Mouse (Mus musculus) heart, embryonic 13.5 days (tissue): ENCODE measurements around the gene Inka1. TPM values are rescaled to one million over a fixed set of nuclear protein-coding genes. Genes with fewer than 3 reads are reported as not detected.
"Not testable (repeated sequence)": the region's sequence is repeated elsewhere in the genome, so short reads cannot be mapped to it uniquely, and the experiment has no call there.

Experiments used
- ATAC-seq: fragments of 200-750 bp; cut with Nextera tagmentation; 2 replicates; pipeline ENCODE4 v1.8.0; 2017; ENCODE audit warnings: moderate TSS enrichment; ENCODE audit not compliant: insufficient number of reproducible peaks, low FRiP score, low TSS enrichment; ENCODE audit errors: extremely low read depth
- H3K27ac ChIP-seq: fragments of 300-500 bp; sonication (generic); replicated peaks from 2 replicates; pipeline ENCODE4 v1.5.1; 2015; ENCODE audit warnings: moderate library complexity, mild to moderate bottlenecking, inconsistent platforms
- H3K27me3 ChIP-seq: fragments of 300-500 bp; sonication (generic); replicated peaks from 2 replicates; pipeline ENCODE4 v1.6.1; 2015; ENCODE audit warnings: mild to moderate bottlenecking, inconsistent platforms
- H3K36me3 ChIP-seq: fragments of 300-500 bp; sonication (generic); 2 replicates; pipeline ENCODE4 v1.6.1; 2015; ENCODE audit warnings: mild to moderate bottlenecking, inconsistent platforms
- H3K4me1 ChIP-seq: fragments of 300-500 bp; sonication (generic); 2 replicates; pipeline ENCODE4 v1.6.1; 2015; ENCODE audit warnings: inconsistent platforms
- H3K4me2 ChIP-seq: fragments of 300-500 bp; sonication (generic); 2 replicates; pipeline ENCODE4 v1.6.1; 2015; ENCODE audit warnings: inconsistent platforms, mild to moderate bottlenecking, moderate library complexity
- H3K4me3 ChIP-seq: fragments of 300-500 bp; sonication (generic); 2 replicates; pipeline ENCODE4 v1.5.1; 2015; ENCODE audit warnings: moderate library complexity, mild to moderate bottlenecking, inconsistent platforms
- H3K9ac ChIP-seq: fragments of 300-500 bp; sonication (generic); 2 replicates; pipeline ENCODE4 v1.6.1; 2015; ENCODE audit warnings: inconsistent platforms, mild to moderate bottlenecking, moderate library complexity
- H3K9me3 ChIP-seq: fragments of 300-500 bp; sonication (generic); 2 replicates; pipeline ENCODE4 v1.6.1; 2016; ENCODE audit warnings: inconsistent platforms
- WGBS: fragments of 180-500 bp; shearing (Covaris S2); methylation state at CpG from one replicate; pipeline ENCODE4 v1.1.7; 2015; ENCODE audit warnings: mixed read lengths; 5-methylcytosine and 5-hydroxymethylcytosine counted together
- polyA plus RNA-seq: library from polyadenylated mRNA; unstranded; fragments of >200 nt; fragmentation: Nextera tagmentation; extraction: Ambion mirVana; gene quantifications from 2 replicates; pipeline ENCODE4 v1.2.1, GENCODE M21; 2015

Inka1 gene
- polyA plus RNA-seq, result 50.6 and 52.7 TPM in 2 replicates

- Histone ChIP-seq H3K9ac (peak within 1 kb of the TSS; percentile 92), H3K4me2 (peak within 1 kb of the TSS; percentile 91), H3K4me1 (peaks cover 60% of the 10 kb centered on the region), H3K9me3 (no peaks in the 10 kb centered on the region), H3K27ac (peak within 1 kb of the TSS; percentile 100), H3K27me3 (no peaks in the 10 kb centered on the region), H3K4me3 (peak within 1 kb of the TSS; percentile 79), H3K36me3 (peaks cover 13% of the 10 kb centered on the region)
- ATAC-seq, result peak; percentile 72
- under 1% methylated on average over 58 of the region's 58 CpGs for WGBS
These were observed at the start of gene Inka1 for GRCm38 (mm10) chr9:107985131-107986119. TSS of gene Inka1 (minus strand) at chr9:107985879.

DNA sequence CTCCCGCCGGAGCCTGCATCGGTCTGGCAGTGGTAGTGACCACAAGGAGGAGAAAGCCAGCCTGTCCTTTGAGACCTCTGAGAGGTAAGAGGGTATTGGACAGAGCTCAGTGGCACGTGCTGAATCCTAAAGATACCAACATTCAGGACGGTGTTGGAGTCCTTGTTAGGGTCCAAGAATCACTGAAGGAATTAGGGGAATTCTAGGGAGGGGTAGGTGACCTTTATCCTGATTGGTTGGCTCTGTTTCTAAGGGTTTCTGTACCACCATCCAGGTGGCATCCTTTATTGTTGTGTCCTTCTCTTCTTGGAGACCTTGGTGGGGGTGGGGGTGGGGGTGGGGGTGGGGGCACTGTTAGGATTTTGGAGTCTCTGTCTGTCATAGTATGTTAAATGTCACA lies 46.4 kb upstream of the Inka1 start:
- Histone ChIP-seq H3K4me1 (no peaks in the 10 kb centered on the region), H3K36me3 (peaks cover 63% of the 10 kb centered on the region), H3K9me3 (peaks cover 4% of the 10 kb centered on the region; the same call in 1 of the 2 replicates), H3K4me2 (no peak overlapping the region), H3K27me3 (no peaks in the 10 kb centered on the region), H3K4me3 (no peak overlapping the region), H3K27ac (no peak overlapping the region), H3K9ac (no peak overlapping the region)
- WGBS, result 86% methylated on average over 5 of the region's 5 CpGs
- no peak for ATAC-seq

DNA sequence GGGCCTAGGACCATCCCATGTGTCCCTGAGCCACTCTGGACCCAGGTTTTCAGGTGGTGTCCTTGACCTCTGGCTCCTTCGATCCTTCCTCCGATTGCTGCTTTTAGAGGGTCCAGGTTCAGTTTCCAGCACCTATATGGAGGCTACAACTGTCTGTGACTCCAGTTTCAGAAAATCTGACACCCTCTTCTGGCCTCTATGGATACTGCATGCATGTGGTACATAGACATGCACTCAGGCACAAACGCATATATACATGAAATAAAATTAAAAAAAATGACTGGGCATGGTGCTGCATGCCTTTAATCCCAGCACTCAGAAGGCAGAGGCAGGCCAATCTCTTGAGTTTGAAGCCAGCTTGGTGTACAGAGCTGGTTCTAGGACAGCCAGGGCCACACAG lies 42.2 kb upstream of the Inka1 start:
- WGBS, result 96% methylated on average over 3 of the region's 3 CpGs
- H3K36me3 ChIP-seq, result peaks cover 70% of the 10 kb centered on the region
- H3K9ac ChIP-seq, result no peak overlapping the region
- no peaks in the 10 kb centered on the region for H3K27me3 ChIP-seq
- H3K4me1 ChIP-seq, result no peaks in the 10 kb centered on the region
- ATAC-seq, result no peak
- no peak overlapping the region for H3K27ac ChIP-seq
- H3K4me2 ChIP-seq, result no peak overlapping the region
- no peak overlapping the region for H3K4me3 ChIP-seq
- H3K9me3 ChIP-seq, result peaks cover 5% of the 10 kb centered on the region; the same call in 1 of the 2 replicates

DNA sequence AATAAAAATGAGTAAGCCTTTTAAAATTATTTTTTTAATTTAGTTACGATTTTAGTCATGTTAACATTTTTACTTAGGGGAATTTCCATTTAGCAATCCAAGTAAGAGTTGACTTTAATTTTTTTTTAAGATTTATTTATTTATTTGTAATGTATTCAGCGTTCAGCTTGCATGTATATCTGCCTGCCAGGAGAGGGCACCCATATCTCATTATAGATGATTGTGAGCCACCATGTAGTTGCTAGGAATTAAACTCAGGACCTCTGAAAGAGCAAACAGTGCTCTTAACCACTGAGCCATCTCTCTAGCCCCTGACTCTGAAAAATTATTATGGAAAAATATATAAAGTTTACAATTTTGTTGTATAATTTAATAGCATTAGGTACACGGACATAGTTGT lies 40.9 kb upstream of the Inka1 start:
- Histone ChIP-seq H3K9me3 (peaks cover 5% of the 10 kb centered on the region; the same call in 1 of the 2 replicates), H3K4me2 (no peak overlapping the region), H3K27ac (no peak overlapping the region), H3K9ac (no peak overlapping the region), H3K27me3 (no peaks in the 10 kb centered on the region), H3K36me3 (peaks cover 58% of the 10 kb centered on the region), H3K4me3 (no peak overlapping the region), H3K4me1 (peaks cover 7% of the 10 kb centered on the region)
- WGBS, result 88% methylated on average over 3 of the region's 3 CpGs
- no peak for ATAC-seq

DNA sequence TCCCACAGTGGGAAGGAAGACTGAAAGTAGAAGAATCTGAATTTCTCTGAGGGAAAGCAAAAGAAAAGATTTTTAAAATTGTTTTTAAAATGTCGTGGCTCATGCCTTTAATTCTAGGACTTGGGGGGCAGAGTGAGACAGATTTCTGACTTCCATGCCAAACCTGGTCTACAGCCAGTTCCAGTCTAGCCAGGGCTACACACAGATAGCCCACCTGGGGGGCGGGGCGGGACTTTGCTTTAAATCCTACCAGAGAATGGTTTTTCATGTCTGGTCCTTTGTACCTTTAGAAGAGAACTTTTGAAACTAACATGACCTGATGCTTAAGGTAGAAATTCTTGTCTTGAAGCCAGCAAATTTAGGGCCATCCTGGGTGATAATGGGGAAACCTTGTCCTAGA lies 37.5 kb upstream of the Inka1 start:
- WGBS, result 89% methylated on average over 3 of the region's 3 CpGs
- Histone ChIP-seq H3K4me1 (peaks cover 26% of the 10 kb centered on the region), H3K4me2 (no peak overlapping the region), H3K36me3 (peaks cover 46% of the 10 kb centered on the region), H3K4me3 (no peak overlapping the region), H3K9ac (no peak overlapping the region), H3K9me3 (peaks cover 5% of the 10 kb centered on the region; the same call in 1 of the 2 replicates), H3K27me3 (no peaks in the 10 kb centered on the region), H3K27ac (no peak overlapping the region)
- no peak for ATAC-seq

GRCm38 (mm10) chr9:108020741-108021140 lies 35.1 kb upstream of the Inka1 start:
- H3K36me3 ChIP-seq, result peaks cover 29% of the 10 kb centered on the region
- 83% methylated on average over 1 of the region's 1 CpGs for WGBS
- no peak overlapping the region for H3K4me3 ChIP-seq
- H3K4me2 ChIP-seq, result peak overlapping the region; percentile 52
- H3K27ac ChIP-seq, result peak overlapping the region; percentile 71
- H3K27me3 ChIP-seq, result no peaks in the 10 kb centered on the region
- peaks cover 26% of the 10 kb centered on the region for H3K4me1 ChIP-seq
- no peak overlapping the region; the same call in 1 of the 2 replicates for H3K9ac ChIP-seq
- no peak for ATAC-seq
- no peaks in the 10 kb centered on the region for H3K9me3 ChIP-seq

DNA sequence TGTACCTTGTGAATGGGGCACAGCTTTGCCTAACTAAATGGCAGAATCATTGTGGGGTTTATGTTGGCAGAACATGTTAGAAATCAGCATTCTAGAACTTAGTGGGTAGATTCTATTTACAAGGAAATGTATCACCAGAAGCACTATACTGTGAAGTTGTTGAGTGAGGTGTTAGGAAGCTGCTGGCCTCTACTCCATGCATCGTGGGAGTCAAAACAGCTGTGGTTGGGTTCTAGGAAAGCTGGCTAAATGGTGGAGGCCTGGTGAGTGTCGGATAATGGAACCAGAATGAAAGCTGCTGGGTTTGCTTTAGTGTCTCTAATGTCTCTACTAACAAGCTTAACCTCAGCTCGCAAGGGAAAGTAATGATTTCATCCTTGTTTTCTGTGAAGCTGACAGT lies 31.4 kb upstream of the Inka1 start:
- H3K4me3 ChIP-seq, result no peak overlapping the region
- ATAC-seq, result no peak
- no peaks in the 10 kb centered on the region for H3K9me3 ChIP-seq
- H3K9ac ChIP-seq, result no peak overlapping the region
- H3K4me2 ChIP-seq, result no peak overlapping the region
- no peak overlapping the region for H3K27ac ChIP-seq
- peaks cover 31% of the 10 kb centered on the region for H3K36me3 ChIP-seq
- WGBS, result 74% methylated on average over 3 of the region's 3 CpGs
- H3K27me3 ChIP-seq, result no peaks in the 10 kb centered on the region
- H3K4me1 ChIP-seq, result peaks cover 28% of the 10 kb centered on the region

GRCm38 (mm10) chr9:108013577-108013976 lies 27.9 kb upstream of the Inka1 start:
- H3K4me1 ChIP-seq, ATAC-seq, H3K27ac ChIP-seq, H3K4me2 ChIP-seq, H3K27me3 ChIP-seq, H3K9ac ChIP-seq, H3K9me3 ChIP-seq, H3K4me3 ChIP-seq: not testable (repeated sequence)
- peaks cover 34% of the 10 kb centered on the region for H3K36me3 ChIP-seq
- 92% methylated on average over 2 of the region's 2 CpGs for WGBS

DNA sequence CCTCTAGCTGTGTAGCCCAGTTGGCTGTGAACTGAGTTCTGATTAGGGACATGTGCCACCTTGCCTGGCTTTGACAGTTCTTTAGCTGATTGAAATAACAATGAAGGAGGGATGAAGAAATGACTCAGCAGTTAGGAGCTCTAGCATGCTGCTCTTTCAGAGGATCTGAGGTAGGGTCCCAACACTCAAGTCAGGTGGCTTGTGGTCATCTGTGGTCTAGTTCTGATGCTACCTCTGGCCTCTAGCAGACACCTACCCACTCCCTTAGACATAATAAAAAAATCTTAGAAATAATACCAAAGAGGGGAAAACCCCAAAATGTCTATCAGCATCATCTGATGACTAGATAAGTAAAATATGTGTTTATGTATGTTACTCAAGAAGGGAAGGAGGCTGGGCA lies 24.7 kb upstream of the Inka1 start:
- no peaks in the 10 kb centered on the region for H3K9me3 ChIP-seq
- H3K36me3 ChIP-seq, result peaks cover 23% of the 10 kb centered on the region
- ATAC-seq, result no peak; the same call in 1 of the 2 replicates
- no peaks in the 10 kb centered on the region for H3K27me3 ChIP-seq
- no peak overlapping the region for H3K27ac ChIP-seq
- H3K4me2 ChIP-seq, result no peak overlapping the region
- peaks cover 19% of the 10 kb centered on the region for H3K4me1 ChIP-seq
- no peak overlapping the region for H3K4me3 ChIP-seq
- no peak overlapping the region for H3K9ac ChIP-seq

- Histone ChIP-seq H3K4me3 (no peak overlapping the region), H3K9me3 (no peaks in the 10 kb centered on the region), H3K27ac (no peak overlapping the region), H3K27me3 (no peaks in the 10 kb centered on the region), H3K4me1 (peaks cover 36% of the 10 kb centered on the region), H3K36me3 (peaks cover 12% of the 10 kb centered on the region), H3K9ac (no peak overlapping the region), H3K4me2 (no peak overlapping the region)
- no peak for ATAC-seq
- 78% methylated on average over 5 of the region's 5 CpGs for WGBS
These were observed 22.4 kb upstream of the Inka1 start for GRCm38 (mm10) chr9:108008041-108008440.

- Histone ChIP-seq H3K27ac (peak overlapping the region; percentile 97), H3K9me3 (no peaks in the 10 kb centered on the region), H3K4me2 (peak overlapping the region; percentile 88), H3K4me3 (peak overlapping the region; percentile 99), H3K9ac (peak overlapping the region; percentile 99), H3K36me3 (no peaks in the 10 kb centered on the region), H3K4me1 (peaks cover 37% of the 10 kb centered on the region), H3K27me3 (no peaks in the 10 kb centered on the region)
- no peak for ATAC-seq
- WGBS, result 24% methylated on average over 8 of the region's 8 CpGs
These were observed 17.8 kb upstream of the Inka1 start for GRCm38 (mm10) chr9:108003531-108003890.
